Mouse (Mus musculus) hindbrain, postnatal 0 days (tissue): Measurements from ENCODE around the gene Fgfr3. TPM values are rescaled to one million over a fixed set of nuclear protein-coding genes. Genes with fewer than 3 reads are reported as not detected.

Source experiments
- ATAC-seq: fragments of 200-750 bp; cut with Nextera tagmentation; 2 replicates; pipeline ENCODE4 v1.8.0; 2017; ENCODE audit warnings: mild to moderate bottlenecking, moderate TSS enrichment, moderate library complexity
- DNase-seq: peaks from one replicate; pipeline ENCODE4 v3.0.0-alpha.2; 2015; ENCODE audit warnings: low spot score
- H3K27ac ChIP-seq: fragments of 300-500 bp; sonication (generic); 2 replicates; pipeline ENCODE4 v1.5.1; 2014; ENCODE audit warnings: mild to moderate bottlenecking
- H3K27me3 ChIP-seq: fragments of 300-500 bp; sonication (generic); 2 replicates; pipeline ENCODE4 v1.6.1; 2014; ENCODE audit warnings: low read length, mixed read lengths; ENCODE audit not compliant: insufficient read depth
- H3K36me3 ChIP-seq: fragments of 300-500 bp; sonication (generic); 2 replicates; pipeline ENCODE4 v1.6.1; 2014; ENCODE audit warnings: low read length, mixed read lengths; ENCODE audit not compliant: insufficient read depth
- H3K4me1 ChIP-seq: fragments of 300-500 bp; sonication (generic); 2 replicates; pipeline ENCODE4 v1.6.1; 2014; ENCODE audit warnings: antibody characterized with exemption, low read length, mixed read lengths; ENCODE audit not compliant: insufficient read depth
- H3K4me2 ChIP-seq: fragments of 300-500 bp; sonication (generic); 2 replicates; pipeline ENCODE4 v1.6.1; 2014; ENCODE audit warnings: low read depth, mild to moderate bottlenecking, low read length, moderate library complexity, mixed read lengths
- H3K4me3 ChIP-seq: fragments of 300-500 bp; sonication (generic); 2 replicates; pipeline ENCODE4 v1.5.1; 2014; ENCODE audit warnings: low read length
- H3K9ac ChIP-seq: fragments of 300-500 bp; sonication (generic); replicated peaks from 2 replicates; pipeline ENCODE4 v1.6.1; 2014; ENCODE audit warnings: mild to moderate bottlenecking, low read length, moderate library complexity, mixed read lengths
- H3K9me3 ChIP-seq: fragments of 300-500 bp; sonication (generic); 2 replicates; pipeline ENCODE4 v1.6.1; 2016; ENCODE audit warnings: low read length, mixed read lengths
- CTCF ChIP-seq: IDR thresholded peaks from 2 replicates; pipeline ENCODE4 v1.5.1; 2016; ENCODE audit warnings: antibody characterized with exemption, control low read depth, low read depth
- WGBS: fragments of 180-500 bp; shearing (Covaris S2); extraction: QIAGEN DNeasy Blood & Tissue Kit; methylation state at CpG from one replicate; pipeline ENCODE4 v1.1.7; 2014; 5-methylcytosine and 5-hydroxymethylcytosine counted together
- polyA plus RNA-seq: library from polyadenylated mRNA; unstranded; fragments of >200 nt; fragmentation: Nextera tagmentation; extraction: Ambion mirVana; gene quantifications from 2 replicates; pipeline ENCODE4 v1.2.1, GENCODE M21; 2015
- total RNA-seq: library from RNA; depleted of rRNA; stranded (reverse); fragments of >200 nt; gene quantifications from 2 replicates; pipeline ENCODE4 v1.2.3, GENCODE M21; 2014

The Fgfr3 gene
- total and polyA plus RNA-seq, 2 experiments from 2014 or later, result 43.5 to 148 TPM

GRCm38 (mm10) chr5:33682963-33683362 is 38.5 kb upstream of the Fgfr3 start:
- H3K4me1 ChIP-seq, result peaks cover under 1% of the 10 kb centered on the region; the same call in 1 of the 2 replicates
- no peak overlapping the region for H3K27ac ChIP-seq
- H3K36me3 ChIP-seq, result no peaks in the 10 kb centered on the region
- H3K9me3 ChIP-seq, result no peaks in the 10 kb centered on the region
- H3K9ac ChIP-seq, result no peak overlapping the region
- 75% methylated on average over 4 of the region's 4 CpGs for WGBS
- 0 out of 2 replicates have a peak, but pooled peaks cover 3% of the 10 kb centered on the region for H3K27me3 ChIP-seq
- no peak overlapping the region for H3K4me2 ChIP-seq
- ATAC-seq (no peak), DNase-seq (no peak)
- H3K4me3 ChIP-seq, result no peak overlapping the region
- no peak for TF ChIP-seq CTCF

- no peaks in the 10 kb centered on the region for H3K36me3 ChIP-seq
- WGBS, result 44% methylated on average over 7 of the region's 7 CpGs
- peaks cover 4% of the 10 kb centered on the region; the same call in 1 of the 2 replicates for H3K4me1 ChIP-seq
- H3K27me3 ChIP-seq, result 0 out of 2 replicates have a peak, but pooled peaks cover 3% of the 10 kb centered on the region
- no peaks in the 10 kb centered on the region for H3K9me3 ChIP-seq
- no peak overlapping the region for H3K4me3 ChIP-seq
- peak overlapping the region; percentile 34; the same call in 1 of the 2 replicates for H3K27ac ChIP-seq
- no peak overlapping the region for H3K4me2 ChIP-seq
- DNase-seq (peak; percentile 74), ATAC-seq (peak; percentile 68)
- peak; percentile 74 for TF ChIP-seq CTCF
- no peak overlapping the region for H3K9ac ChIP-seq
These were observed 37.4 kb upstream of the Fgfr3 start for GRCm38 (mm10) chr5:33683897-33684652.

- WGBS, result 71% methylated on average over 4 of the region's 4 CpGs
These were observed 36.5 kb upstream of the Fgfr3 start for GRCm38 (mm10) chr5:33684932-33685331.

DNA sequence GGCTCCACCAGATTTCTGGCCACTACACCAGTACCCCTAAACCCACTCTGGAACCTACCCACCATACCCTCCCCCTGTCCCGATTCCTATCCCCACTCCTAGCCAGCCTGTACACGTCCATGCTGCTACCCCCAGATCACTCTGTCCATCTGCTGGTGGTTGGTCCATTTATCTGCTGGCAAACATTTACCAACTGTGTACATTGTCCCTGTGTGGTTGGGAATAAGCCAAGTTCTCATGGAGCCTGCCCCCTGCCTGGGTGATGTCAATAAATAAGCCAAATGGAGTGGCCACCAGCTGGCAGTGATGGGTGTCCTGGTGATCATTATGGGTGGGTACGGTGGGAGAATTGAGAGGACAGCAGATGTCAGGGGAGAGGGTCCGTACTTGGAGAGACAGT is 34.3 kb upstream of the Fgfr3 start:
- H3K4me3 ChIP-seq, result no peak overlapping the region
- WGBS, result 50% methylated on average over 4 of the region's 4 CpGs
- no peak for DNase-seq
- H3K9ac ChIP-seq, result no peak overlapping the region
- H3K9me3 ChIP-seq, result no peaks in the 10 kb centered on the region
- no peak for ATAC-seq
- H3K4me1 ChIP-seq, result peaks cover 13% of the 10 kb centered on the region
- no peaks in the 10 kb centered on the region for H3K36me3 ChIP-seq
- 0 out of 2 replicates have a peak, but pooled peaks cover 3% of the 10 kb centered on the region for H3K27me3 ChIP-seq
- no peak overlapping the region for H3K27ac ChIP-seq
- no peak for TF ChIP-seq CTCF
- no peak overlapping the region for H3K4me2 ChIP-seq

More at GRCm38 (mm10) chr5:33684932-33685331, 36.5 kb upstream of the Fgfr3 start:
- Histone ChIP-seq H3K9ac (no peak overlapping the region), H3K27ac (no peak overlapping the region), H3K9me3 (no peaks in the 10 kb centered on the region), H3K4me3 (no peak overlapping the region), H3K4me2 (no peak overlapping the region), H3K4me1 (peaks cover 12% of the 10 kb centered on the region), H3K27me3 (0 out of 2 replicates have a peak, but pooled peaks cover 3% of the 10 kb centered on the region), H3K36me3 (no peaks in the 10 kb centered on the region)
- no peak for TF ChIP-seq CTCF
- no peak for DNase-seq
- ATAC-seq, result no peak

- H3K4me1 ChIP-seq, result peaks cover 13% of the 10 kb centered on the region
- no peak for ATAC-seq
- H3K4me2 ChIP-seq, result 0 out of 2 replicates have a peak overlapping the region, but pooled peaks have one; percentile 20
- no peak overlapping the region for H3K4me3 ChIP-seq
- no peak for DNase-seq
- H3K27ac ChIP-seq, result peak overlapping the region; percentile 62
- WGBS, result 34% methylated on average over 14 of the region's 14 CpGs
- 0 out of 2 replicates have a peak overlapping the region, but pooled peaks have one; percentile 7 for H3K9ac ChIP-seq
- H3K27me3 ChIP-seq, result peaks cover 9% of the 10 kb centered on the region; the same call in 1 of the 2 replicates
- TF ChIP-seq CTCF, result no peak
- no peaks in the 10 kb centered on the region for H3K36me3 ChIP-seq
- H3K9me3 ChIP-seq, result no peaks in the 10 kb centered on the region
These were observed 32.9 kb upstream of the Fgfr3 start for GRCm38 (mm10) chr5:33688278-33689220.

- Histone ChIP-seq H3K9me3 (no peaks in the 10 kb centered on the region), H3K4me2 (0 out of 2 replicates have a peak overlapping the region, but pooled peaks have one; percentile 20), H3K36me3 (no peaks in the 10 kb centered on the region), H3K4me1 (peaks cover 13% of the 10 kb centered on the region), H3K27me3 (peaks cover 9% of the 10 kb centered on the region), H3K27ac (peak overlapping the region; percentile 62), H3K9ac (no peak overlapping the region; the same call in 1 of the 2 replicates), H3K4me3 (no peak overlapping the region)
- 16% methylated on average over 19 of the region's 20 CpGs for WGBS
- no peak for TF ChIP-seq CTCF
- peak; percentile 79 for DNase-seq
- ATAC-seq, result peak; percentile 92
These were observed 32.1 kb upstream of the Fgfr3 start for GRCm38 (mm10) chr5:33689221-33689844.
